Mouse (Mus musculus) mouse trophoblast stem cell (cell line): ENCODE measurements around the gene Gm27027.

Experiments
- in situ Hi-C, 2 experiments: fragments of 300-500 bp; cut with MseI, MboI; formaldehyde crosslinking; loops; 2 replicates in 1 of 2; 3 replicates in 1 of 2; pipeline ENCODE4 v1.15.1; 2025

Gene Gm27027

GRCm38 (mm10) chr2:93996254-93996653 is at the start of gene Gm27027:
Gene Gm27027, minus strand, starts transcription at chr2:93996354.
- in situ Hi-C loops, result loop anchor here in 1 of 2 experiments (5.0 kb wide), 1 partner anchor 129 kb away; the partner anchor contains the start of gene Accsl

- in situ Hi-C loops, result no loop called here
Observed at GRCm38 (mm10) chr2:94045411-94046090, 49.4 kb upstream of the Gm27027 start.

GRCm38 (mm10) chr2:94044174-94044573 is 48.0 kb upstream of the Gm27027 start:
- in situ Hi-C loops, result no loop called here

- in situ Hi-C loops, result no loop called here
Observed at GRCm38 (mm10) chr2:94043662-94044061, 47.5 kb upstream of the Gm27027 start.

- in situ Hi-C loops, result no loop called here
Observed at GRCm38 (mm10) chr2:94042461-94042860, 46.3 kb upstream of the Gm27027 start.

- in situ Hi-C loops, result no loop called here
Observed at GRCm38 (mm10) chr2:94040391-94041125, 44.4 kb upstream of the Gm27027 start.

- in situ Hi-C loops, result loop anchor here in 1 of 2 experiments (10.0 kb wide), 1 partner anchor 209 kb away; no protein-coding TSS in a partner anchor
Observed at GRCm38 (mm10) chr2:94035428-94036331, 39.5 kb upstream of the Gm27027 start.

- in situ Hi-C loops, result loop anchor here in 1 of 2 experiments (10.0 kb wide), 1 partner anchor 214 kb away; no protein-coding TSS in a partner anchor
Observed at GRCm38 (mm10) chr2:94030602-94031001, 34.4 kb upstream of the Gm27027 start.

GRCm38 (mm10) chr2:94024637-94025036 is 28.5 kb upstream of the Gm27027 start:
- in situ Hi-C loops, result no loop called here

- in situ Hi-C loops, result no loop called here
Observed at GRCm38 (mm10) chr2:94010335-94011291, 14.5 kb upstream of the Gm27027 start, which contains the start of gene Alkbh3. Gene Alkbh3, minus strand, starts transcription at chr2:94010807.

GRCm38 (mm10) chr2:94002331-94002730 is 6.2 kb upstream of the Gm27027 start:
- in situ Hi-C loops, result loop anchor here in 1 of 2 experiments (5.0 kb wide), 1 partner anchor 135 kb away; the partner anchor contains the start of gene Accsl

GRCm38 (mm10) chr2:94001918-94002317 is 5.8 kb upstream of the Gm27027 start:
- in situ Hi-C loops, result loop anchor here in 1 of 2 experiments (5.0 kb wide), 1 partner anchor 135 kb away; the partner anchor contains the start of gene Accsl

- in situ Hi-C loops, result loop anchor here in 1 of 2 experiments (5.0 kb wide), 1 partner anchor 134 kb away; the partner anchor contains the start of gene Accsl
Observed at GRCm38 (mm10) chr2:94001411-94001810, 5.3 kb upstream of the Gm27027 start.

- in situ Hi-C loops, result no loop called here
Observed at GRCm38 (mm10) chr2:93992810-93993209, 3.3 kb downstream of the Gm27027 start.

GRCm38 (mm10) chr2:93992259-93992658 is 3.9 kb downstream of the Gm27027 start:
- in situ Hi-C loops, result no loop called here

GRCm38 (mm10) chr2:93991336-93991735 is 4.8 kb downstream of the Gm27027 start:
- in situ Hi-C loops, result no loop called here

- in situ Hi-C loops, result no loop called here
Observed at GRCm38 (mm10) chr2:93988440-93988839, 7.7 kb downstream of the Gm27027 start.

GRCm38 (mm10) chr2:93982457-93983235 is 13.5 kb downstream of the Gm27027 start:
- in situ Hi-C loops, result no loop called here
